Mouse (Mus musculus) MEL (cell line): Measurements from ENCODE around the gene Ufm1.

Experiments
- CTCF ChIP-seq, 3 experiments: IDR thresholded peaks in 2 of 3; conservative IDR thresholded peaks in 1 of 3; 2 replicates each; pipeline ENCODE4 v1.5.1; 2011 to 2012; ENCODE audit warnings: low read length in 3 of 3, low read depth in 2 of 3, mild to moderate bottlenecking in 2 of 3, improper control_type of control experiment in 1 of 3, inconsistent platforms in 1 of 3, mixed read lengths in 1 of 3, moderate library complexity in 1 of 3; ENCODE audit not compliant: control insufficient read depth in 1 of 3, insufficient read depth in 1 of 3, poor library complexity in 1 of 3, severe bottlenecking in 1 of 3
- E2F4 ChIP-seq: IDR thresholded peaks from 2 replicates; pipeline ENCODE4 v1.6.1; 2011; ENCODE audit warnings: low read depth, low read length, improper control_type of control experiment, borderline replicate concordance
- EP300 ChIP-seq, 2 experiments: IDR thresholded peaks; 2 replicates each; pipeline ENCODE4 v1.6.1; 2011; ENCODE audit warnings: improper control_type of control experiment in 2 of 2, low read length in 2 of 2, low read depth in 1 of 2, mild to moderate bottlenecking in 1 of 2
- MXI1 ChIP-seq: IDR thresholded peaks from 2 replicates; pipeline ENCODE4 v1.6.1; 2011; ENCODE audit warnings: mild to moderate bottlenecking, low read depth, low read length, improper control_type of control experiment
- NRF1 ChIP-seq: IDR thresholded peaks from 2 replicates; pipeline ENCODE4 v1.6.1; 2014; ENCODE audit warnings: low read depth, mild to moderate bottlenecking, inconsistent platforms, low read length, improper control_type of control experiment, moderate library complexity; ENCODE audit not compliant: poor library complexity, insufficient read depth, severe bottlenecking
- POLR2A ChIP-seq, 2 experiments: IDR thresholded peaks; 2 replicates each; pipeline ENCODE4 v1.6.1; 2011 to 2012; ENCODE audit warnings: low read length in 2 of 2, mild to moderate bottlenecking in 2 of 2, control low read depth in 1 of 2, improper control_type of control experiment in 1 of 2, low read depth in 1 of 2, moderate library complexity in 1 of 2; ENCODE audit not compliant: control insufficient read depth in 1 of 2, insufficient read depth in 1 of 2, poor library complexity in 1 of 2
- SIN3A ChIP-seq: IDR thresholded peaks from 2 replicates; pipeline ENCODE4 v1.6.1; 2012; ENCODE audit warnings: low read length, improper control_type of control experiment, inconsistent platforms
- USF1 ChIP-seq: IDR thresholded peaks from 2 replicates; pipeline ENCODE4 v1.6.1; 2014; ENCODE audit warnings: low read depth, mild to moderate bottlenecking, inconsistent platforms, low read length, improper control_type of control experiment, moderate library complexity

- TF ChIP-seq EP300 (IDR thresholded peaks at IDR 0.05; ENCODE audit: low read depth in 1 of 2, low read length in 2 of 2) (no peak), POLR2A (IDR thresholded peaks at IDR 0.05; ENCODE audit: control insufficient read depth in 1 of 2, insufficient read depth in 1 of 2, low read depth in 1 of 2, low read length in 2 of 2, poor library complexity in 1 of 2) (no peak), E2F4 (no peak), CTCF (IDR thresholded peaks at IDR 0.05 in 2 of 3, conservative IDR thresholded peaks at IDR 0.05 in 1 of 3; ENCODE audit: control insufficient read depth in 1 of 3, insufficient read depth in 1 of 3, low read depth in 2 of 3, low read length in 3 of 3, poor library complexity in 1 of 3, severe bottlenecking in 1 of 3) (no peak), USF1 (no peak), MXI1 (no peak), NRF1 (no peak), SIN3A (no peak)
These were observed 4.6 kb upstream of the Ufm1 start for GRCm38 (mm10) chr3:53868212-53868611.
